Mouse (Mus musculus) stomach, postnatal 0 days (tissue): ENCODE results near the gene Cfap126.

Experiments used
- CTCF ChIP-seq: IDR thresholded peaks from 2 replicates; pipeline ENCODE4 v1.5.1; 2016; ENCODE audit warnings: antibody characterized with exemption, low read depth, mild to moderate bottlenecking, moderate library complexity
- EP300 ChIP-seq: optimal IDR thresholded peaks from 2 replicates; pipeline ENCODE3; 2016; ENCODE audit warnings: antibody characterized with exemption

DNA sequence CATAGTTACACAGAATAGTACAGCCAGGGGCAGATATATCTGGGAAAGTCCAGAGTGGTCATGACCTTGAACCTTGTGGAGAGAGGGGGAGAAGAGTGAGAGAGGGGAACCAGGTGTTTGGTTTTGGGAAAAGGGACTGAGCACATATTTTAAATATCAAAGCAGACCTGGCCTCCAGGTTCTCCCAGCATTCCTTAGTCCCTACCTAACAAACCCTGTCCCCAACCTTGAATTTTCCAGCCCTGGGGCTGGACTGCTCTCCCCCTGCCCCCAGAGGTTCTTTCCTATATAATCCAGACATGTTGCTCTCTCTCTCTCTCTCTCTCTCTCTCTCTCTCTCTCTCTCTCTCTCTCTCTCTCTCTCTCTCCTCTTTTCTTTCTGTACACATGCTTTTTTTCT, 16.6 kb upstream of the Cfap126 start:
- TF ChIP-seq CTCF (no peak), EP300 (no peak)
